Mouse (Mus musculus) 3T3-L1 (cell line): ENCODE data around the gene Zdhhc13.

Experiments used
- DNase-seq: peaks from one replicate; pipeline ENCODE4 v3.0.0-alpha.2; 2015; ENCODE audit warnings: low read depth, low spot score

Zdhhc13 gene

DNA sequence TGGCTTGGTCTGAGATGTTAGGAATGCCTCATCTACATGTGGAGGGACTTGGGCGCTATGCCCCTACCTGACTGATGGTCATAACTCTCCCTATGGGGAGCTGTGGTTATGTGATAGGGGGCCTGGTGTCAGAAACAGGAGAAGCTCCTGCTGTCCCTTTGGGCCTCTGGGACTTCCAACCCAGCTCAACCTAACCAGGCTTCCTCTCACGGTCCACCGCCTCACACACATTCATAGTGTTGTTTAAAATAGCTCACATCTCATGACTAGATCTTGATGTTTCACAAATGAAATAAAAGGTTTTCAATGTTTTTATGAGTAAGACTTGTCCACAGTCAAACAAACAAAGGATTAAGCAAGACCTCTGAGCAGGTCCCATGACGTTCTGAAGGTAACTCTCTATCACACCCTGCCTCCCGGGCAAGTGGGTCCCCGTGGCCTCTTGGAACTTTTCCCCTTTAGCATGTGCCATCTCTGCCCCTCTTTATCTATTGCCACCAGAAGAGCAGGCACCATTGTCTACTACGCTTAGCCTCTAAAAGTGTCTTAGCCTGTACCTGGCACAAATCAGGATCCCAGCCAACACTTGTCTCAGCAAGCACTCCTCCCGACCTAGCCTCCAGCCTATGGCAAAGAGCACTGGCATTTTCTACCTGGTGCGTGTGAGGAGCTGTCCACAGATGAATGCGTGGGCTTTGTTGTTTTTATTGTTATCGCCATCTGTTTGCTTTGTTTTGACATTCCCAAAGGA lies 3.9 kb upstream of the Zdhhc13 start:
- no peak for DNase-seq

DNA sequence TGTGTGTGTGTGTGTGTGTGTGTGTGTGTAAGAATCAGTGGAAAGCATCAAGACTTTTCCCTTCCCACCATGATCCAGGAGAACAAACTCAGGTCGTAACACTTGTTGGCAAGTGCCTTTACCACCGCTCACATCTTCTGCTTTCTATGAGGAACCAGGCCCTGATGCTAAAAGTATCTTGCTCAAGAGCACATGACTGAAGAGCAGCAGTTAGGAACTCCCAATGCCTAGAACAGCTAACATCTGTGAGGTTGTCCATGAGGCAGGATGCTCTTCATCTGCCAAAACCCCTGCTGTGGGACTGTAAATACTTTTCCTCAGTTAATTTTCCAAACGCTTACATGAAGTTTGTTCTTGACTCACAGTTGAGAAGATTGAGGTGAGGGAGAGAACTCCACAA lies 455 bp upstream of the Zdhhc13 start:
- no peak for DNase-seq

DNA sequence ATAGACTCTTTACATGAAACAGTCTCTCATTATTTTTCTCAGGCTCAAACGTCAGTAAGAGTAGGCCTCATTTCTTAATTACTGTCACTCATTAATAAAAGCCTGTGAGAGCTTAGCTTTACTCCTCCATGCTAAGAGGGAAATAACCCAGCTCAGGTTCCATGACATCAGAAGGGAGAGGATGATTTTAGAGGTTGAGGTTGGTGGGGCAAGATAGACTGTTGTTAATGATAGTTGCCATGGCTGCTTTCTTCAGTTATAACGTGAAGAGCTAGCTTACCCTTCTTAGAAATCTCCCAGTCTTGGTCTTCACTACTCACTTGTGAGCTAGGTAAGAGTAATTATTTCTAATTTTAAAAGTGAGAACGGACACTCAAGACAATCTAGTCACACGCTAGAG lies 1.3 kb downstream of the Zdhhc13 start:
- DNase-seq = no peak

DNA sequence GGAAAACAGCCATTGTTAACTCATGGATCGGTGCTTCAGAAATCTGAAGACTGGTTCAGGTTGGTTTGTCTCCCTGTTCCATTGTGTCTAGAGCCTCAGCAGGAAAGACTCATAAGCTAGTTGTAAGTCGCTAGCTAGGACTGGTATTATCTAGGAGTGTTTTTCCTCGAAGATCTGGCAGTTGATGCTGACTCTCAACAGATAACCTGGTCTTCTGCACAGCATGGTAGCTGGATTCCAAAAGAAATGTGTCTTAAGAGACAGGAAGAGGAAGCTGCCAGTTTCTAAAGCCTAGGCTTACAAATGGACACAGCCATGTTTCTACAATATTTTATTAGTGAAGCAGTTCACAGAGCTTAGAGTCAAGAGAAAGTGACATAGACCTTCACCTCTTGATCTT lies 2.6 kb downstream of the Zdhhc13 start:
- no peak for DNase-seq

DNA sequence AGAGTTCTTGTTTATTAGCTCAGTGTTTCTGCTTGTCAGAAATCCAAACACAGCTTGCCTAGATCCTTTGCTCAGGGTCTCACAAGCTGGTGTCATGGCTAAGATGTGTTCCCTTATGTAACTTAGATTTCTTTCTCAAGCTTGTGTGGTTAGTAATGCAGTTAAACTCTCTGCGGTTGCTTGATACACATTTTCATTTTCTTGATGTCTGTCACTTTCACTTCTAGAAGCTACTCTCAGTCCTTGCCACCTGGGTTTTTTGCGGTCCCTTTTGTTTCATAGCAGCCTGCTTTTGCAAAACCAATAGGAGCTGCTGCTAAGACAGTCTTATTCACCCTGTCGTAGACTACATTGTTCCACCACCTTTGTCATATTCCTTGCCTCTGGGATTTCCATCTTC lies 6.3 kb downstream of the Zdhhc13 start:
- no peak for DNase-seq

DNA sequence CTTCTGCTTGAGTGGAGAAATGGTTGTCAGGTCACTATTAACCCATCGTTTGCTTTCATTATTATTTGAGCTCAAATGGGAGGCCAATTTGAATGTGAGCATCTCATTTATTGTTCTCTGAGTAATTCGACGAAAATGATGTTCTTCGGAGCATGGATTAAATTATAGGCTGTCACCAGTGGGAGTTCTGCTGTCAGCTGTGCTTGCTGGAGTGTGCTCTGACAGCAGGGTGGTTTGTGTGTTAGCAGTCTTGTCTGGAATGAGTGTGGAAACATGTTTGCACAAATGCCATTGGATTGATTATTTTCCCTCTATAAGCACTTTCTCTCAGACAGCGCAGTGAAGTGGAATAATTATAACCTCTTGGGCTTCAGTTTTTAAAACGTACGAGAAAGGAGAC lies 14.6 kb downstream of the Zdhhc13 start:
- DNase-seq = no peak

DNA sequence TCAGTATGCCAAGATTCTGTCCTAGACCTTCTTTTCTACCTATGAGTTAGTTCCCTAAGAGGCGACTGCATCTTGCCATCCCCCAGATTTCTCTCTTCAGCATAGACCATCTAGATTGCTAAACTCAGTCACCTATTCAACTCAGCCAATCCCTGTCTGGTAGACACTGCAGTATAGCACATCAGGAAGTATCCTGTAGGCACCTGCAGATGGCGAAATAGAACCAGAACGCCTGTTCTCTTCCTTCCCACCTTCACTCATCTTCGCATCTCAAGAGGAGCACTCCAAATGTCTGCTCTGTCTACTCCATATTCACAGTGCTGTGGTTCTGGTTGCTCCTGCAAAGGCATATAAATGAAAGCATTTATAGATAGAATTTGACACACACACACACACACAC lies 17.8 kb downstream of the Zdhhc13 start:
- DNase-seq = no peak

DNA sequence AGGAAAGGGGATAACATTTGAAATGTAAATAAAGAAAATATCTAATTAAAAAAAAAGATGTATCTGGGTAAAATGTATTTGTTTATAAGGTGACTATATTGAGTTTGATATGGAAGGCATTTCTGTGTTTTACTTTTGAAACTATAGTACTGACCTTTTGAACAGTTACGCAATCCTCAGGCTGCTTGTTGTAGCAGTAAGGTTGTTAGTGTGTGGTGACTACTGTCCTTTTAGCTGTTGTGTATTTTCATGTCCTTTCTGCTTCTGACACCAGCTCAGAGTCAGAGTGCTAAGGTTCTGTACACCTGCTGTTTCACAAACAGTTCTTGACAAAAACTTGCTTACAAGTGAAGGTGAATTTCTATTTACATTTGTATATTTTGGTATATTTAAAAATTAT lies 21.8 kb downstream of the Zdhhc13 start:
- no peak for DNase-seq

DNA sequence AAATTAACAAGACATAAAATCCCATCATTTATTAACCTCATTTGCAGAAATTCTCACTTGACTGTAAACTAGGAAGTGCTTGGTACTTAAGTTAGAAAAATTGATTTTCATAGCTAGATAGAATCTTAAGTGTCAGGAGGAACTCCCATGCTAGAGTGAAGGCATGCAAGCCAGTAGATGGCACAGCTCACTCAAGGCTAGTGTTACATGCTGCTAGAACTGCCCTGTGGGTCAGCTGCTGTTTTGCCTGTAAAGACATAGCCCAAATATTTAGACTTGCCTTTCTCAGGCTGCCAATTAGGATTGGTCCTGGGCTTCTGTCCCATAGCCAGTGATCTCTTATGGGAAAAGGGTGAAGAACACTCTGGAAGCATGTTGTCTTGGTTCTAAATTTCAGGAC lies 23.6 kb downstream of the Zdhhc13 start:
- DNase-seq = no peak

DNA sequence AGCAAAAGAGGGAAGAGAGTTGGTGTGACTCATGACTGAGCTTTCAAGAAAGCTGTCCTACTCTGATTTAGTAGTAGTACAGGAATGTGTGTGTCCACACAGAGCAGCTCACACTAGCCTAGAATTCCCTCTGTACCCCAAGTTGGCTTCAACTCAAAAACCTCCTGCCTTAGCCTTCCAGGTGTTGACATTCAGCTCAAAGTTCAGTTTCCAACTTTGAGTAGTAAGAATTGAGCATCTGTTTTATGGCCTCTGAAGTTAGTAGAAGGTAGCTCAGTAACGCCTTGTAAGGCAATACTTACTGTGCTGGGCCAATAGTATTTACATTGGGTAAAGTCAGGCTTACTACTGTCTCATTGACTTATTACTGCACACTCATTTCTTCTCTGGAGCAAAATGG lies 24.8 kb downstream of the Zdhhc13 start:
- peak; percentile 24 for DNase-seq

DNA sequence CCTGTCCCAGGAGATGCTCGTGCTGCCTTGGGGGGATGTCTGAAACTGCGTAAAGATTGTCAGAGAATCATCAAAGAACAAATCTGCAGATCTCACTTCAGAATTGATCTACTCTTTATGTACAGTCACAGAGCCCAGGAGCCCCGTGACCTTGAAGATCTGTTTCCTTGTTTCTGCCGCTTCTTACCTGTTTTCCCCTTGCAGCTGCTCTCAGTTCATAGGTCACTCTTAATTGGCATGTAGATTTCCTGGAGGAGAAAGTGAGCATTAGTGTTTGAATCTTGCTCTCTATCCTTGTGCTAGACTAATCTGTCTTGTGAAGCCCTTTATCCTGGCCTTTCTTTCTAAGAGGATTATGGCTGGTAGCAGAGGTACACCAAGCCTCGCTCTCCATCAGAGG lies 32.9 kb downstream of the Zdhhc13 start:
- DNase-seq = no peak

DNA sequence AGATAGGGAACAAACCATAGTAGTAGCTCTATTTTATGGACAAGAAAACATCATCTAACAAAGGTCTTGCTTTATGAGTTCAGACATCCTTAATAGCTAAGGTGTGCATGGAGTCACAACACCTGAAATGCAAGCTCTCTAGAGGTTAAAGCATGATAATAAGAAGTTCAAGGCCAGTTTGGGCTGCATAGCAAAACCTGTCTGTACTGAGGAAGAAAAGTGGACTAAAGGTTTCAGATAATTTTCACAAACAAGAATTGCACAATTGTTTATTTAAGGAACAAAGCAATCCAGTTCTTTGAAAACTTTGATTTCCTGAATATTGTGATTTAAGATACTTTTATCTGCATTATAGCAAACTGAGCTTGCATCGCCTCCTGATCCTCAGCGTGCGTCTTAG lies 34.8 kb downstream of the Zdhhc13 start:
- no peak for DNase-seq

DNA sequence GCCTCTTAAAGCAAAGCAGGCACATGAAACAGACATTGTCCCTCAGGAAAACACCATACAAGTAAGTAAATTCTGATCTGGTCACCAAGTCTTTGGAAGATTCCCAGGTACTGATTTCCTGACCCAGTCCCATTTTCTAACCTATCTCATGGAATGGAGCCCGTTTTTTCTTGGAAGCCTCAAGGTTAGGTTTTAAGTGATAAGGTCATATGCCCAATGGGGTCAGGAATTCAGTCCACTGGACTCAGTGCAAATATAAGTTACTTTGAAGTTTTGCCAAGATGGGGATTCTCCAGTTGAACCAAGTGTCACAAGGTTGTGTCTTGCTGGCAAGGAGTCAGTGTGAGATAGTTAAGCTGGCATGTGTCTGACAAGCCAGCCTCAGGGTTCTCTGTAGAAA lies 35.9 kb downstream of the Zdhhc13 start:
- DNase-seq = no peak

DNA sequence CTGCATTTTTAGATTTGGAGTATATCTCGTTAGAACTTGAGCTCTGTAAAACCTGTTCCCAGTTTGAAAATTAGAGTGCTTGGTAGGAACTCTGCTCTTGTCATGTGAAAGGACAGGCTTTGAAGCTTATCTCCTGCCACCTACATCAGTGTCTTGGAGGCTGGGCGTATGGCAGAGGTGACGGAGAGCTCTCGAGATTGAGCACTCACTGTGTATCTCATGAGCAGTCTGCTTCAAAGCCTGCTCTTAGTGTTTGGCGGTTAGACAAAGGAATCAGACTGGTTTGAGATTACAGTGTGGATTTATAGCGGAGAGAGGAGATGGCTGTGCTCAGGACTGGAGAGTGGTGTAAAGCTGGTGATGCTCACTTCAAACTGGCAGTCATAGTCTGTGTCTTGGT lies 36.4 kb downstream of the Zdhhc13 start:
- no peak for DNase-seq

DNA sequence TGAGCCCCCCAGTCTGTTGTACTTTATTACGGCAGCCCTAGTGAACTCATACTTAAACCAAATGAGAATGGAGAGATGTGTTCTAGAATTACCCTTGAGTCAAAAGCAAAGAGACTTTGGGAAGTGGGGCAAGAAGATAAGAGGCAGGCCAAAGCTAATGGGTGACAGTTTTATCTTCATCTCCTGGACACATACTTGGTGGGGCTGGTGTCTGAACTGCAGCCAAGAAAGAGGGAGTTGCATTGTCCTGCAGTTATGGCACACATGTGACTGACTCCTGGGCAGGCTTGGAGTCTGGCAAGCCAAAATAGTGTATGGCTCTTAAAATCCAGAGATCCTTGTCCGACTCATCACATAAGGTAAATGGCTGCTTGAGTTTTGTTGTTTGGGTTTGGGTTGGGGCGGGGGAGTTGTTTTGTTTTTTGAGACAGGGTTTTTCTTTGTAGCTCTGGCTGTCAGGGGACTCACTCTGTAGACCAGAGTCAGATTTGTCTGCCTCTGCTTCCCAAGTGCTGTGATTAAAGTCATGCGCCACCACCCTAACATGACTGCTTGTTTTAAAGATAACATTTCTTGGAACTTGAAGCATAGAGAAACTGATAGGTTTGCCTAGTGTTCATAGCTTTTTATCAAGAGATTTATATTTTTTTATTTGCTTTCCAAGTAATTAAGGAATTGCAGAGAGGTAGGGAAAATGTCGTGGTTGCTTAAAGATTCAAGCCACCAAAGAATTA lies 40.5 kb downstream of the Zdhhc13 start:
- no peak for DNase-seq

DNA sequence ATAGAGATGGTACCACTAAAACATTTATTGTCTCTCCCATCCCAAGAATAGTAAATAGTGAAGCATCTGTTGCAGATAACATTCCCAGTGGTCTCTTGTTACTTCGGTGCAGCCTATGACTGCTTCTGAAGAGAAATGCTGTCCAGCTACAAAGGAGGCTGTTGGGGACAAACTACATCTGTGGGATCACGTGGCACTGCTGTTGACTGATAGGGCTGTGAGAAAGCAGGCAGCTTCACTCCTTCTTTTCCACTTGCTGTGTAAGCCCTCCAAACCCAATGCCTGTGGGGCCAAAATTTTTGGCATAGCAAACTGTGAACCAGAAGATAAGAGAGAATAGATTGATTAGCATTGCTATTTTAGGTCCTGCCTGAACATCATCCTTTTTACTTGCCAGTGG lies 41.6 kb downstream of the Zdhhc13 start:
- DNase-seq = no peak

DNA sequence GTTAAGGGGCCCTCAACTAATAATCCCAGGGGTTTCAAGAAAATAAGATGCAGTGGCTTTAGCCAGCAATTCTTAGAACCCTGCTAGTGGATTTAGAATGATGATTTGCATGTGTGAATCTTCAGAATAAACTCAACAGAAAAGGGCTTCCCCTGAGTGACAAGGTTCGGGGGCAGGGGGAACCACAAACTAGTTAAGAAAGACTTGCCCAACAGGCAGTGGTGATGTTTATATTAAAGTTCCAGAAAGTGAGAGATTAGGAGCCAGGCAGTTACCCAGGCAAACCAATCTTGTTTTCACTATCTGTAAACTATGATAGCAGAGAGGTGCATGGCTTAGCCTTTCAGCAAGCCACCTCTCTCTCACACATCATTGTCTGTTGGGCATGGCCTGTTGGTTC lies 43.9 kb downstream of the Zdhhc13 start:
- no peak for DNase-seq

DNA sequence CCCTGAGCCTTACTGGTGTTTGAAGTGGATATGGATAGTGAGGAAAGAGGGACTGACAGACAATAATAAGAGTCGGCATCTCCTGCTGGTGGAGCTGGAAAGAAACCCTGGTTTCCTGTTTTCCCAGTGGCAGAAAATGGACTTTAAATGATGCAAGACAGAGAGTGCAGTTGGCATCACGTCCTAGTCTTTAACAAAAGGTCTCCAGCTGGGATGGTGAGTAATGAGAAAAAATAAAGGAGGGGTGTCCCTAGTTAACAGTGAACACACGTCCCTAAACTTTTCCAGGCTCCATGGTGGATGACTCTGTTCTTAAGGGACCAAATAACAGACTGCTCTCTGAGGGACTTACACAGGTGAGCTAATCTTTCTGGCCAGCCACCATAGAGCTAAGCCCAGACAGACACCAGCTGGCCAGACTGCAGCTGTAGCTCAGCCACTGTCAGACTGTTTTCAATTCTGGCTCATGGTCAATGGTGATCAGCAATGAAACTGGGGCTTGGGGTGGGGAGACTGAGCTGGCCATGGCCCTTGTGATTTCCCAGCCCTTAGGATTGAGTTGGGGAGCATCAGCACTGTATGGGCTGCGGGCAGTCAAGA lies 45.7 kb downstream of the Zdhhc13 start:
- peak; percentile 14 for DNase-seq

DNA sequence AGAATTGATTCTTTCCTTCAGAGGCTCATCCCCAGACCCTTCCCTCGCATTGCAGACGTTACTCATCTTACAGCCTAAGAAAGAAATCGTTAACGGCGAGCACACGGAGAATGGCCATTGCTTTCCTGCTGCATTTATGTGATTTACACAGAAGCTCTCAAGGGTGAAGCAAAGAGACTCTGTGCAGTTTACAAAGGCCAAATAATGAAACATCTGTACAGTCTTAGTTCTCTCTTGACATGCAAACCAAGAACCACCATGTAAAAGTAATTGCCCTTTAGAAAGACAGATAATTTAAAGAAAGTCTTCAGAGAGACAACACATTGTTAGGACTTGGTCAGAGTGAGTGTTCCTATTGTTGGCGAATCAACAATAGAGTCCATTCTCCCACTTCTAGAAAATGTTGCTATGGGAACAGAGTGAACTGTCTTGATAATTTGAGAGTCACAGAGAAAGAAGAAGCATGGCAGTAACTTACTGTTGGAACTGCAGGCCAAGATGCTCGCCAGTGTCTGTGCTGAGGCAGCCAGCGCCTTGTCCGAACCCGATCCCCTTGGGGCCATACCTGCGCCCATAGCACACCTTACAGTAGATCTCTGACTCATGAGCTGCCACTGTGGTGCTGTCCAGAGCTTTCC lies 46.3 kb downstream of the Zdhhc13 start:
- no peak for DNase-seq

DNA sequence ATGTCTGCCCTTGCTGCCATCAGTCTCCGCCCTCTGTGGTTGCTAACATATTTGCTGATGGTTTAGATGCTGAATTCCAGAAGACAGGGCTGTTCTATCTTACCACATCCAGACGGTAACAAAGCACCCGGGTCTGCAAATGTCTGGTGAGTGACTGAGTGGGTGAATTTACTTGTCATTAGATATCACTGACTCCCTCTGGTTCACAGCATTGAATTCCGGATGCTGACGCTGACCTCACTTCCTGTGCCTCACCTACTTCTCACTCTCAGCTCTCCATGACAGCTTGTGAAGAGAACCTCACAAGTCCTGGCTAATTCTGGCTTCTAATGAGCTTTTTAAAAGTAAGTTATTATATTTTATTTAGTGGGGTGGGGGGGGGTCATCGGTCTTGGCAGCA lies 48.1 kb downstream of the Zdhhc13 start:
- peak; percentile 20 for DNase-seq

DNA sequence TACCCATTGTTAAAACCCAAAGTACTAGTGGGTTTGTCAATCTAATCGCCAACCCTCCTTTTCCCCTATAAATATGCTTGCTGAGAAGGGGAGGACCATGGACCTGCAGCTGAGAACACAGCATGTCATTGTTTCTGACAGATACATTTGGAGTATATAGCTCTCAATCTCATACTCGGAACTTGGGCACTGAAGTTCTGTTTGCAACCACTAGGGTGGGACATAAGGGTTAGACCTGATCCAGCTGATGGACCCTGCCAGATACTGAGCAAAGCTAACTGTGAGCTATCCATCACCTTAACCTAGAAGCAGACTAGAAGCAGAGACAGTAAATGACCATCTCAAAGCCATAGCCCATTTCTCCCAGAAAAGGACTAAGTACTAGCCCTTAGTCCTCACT lies 49.6 kb downstream of the Zdhhc13 start:
- DNase-seq = peak; percentile 5

DNA sequence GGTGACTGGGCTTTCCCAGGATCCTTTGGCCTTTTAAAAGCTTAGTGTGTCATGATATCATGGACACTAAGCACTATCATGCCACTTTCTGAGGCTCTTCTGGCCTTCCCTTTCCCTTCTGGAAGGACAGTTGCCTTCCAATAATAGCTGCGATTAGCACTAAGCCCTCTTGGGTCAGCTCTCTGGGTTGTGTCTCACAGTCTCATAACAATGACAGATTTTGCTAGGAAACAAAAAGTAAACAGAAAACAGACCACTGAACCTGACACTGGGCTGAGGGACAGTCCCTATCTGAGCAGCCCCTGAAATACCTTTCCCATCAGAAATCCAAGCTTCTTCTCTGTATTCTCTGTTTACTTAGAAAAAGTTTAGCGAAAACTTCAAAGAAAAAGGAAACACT lies 51.7 kb downstream of the Zdhhc13 start:
- DNase-seq = no peak

DNA sequence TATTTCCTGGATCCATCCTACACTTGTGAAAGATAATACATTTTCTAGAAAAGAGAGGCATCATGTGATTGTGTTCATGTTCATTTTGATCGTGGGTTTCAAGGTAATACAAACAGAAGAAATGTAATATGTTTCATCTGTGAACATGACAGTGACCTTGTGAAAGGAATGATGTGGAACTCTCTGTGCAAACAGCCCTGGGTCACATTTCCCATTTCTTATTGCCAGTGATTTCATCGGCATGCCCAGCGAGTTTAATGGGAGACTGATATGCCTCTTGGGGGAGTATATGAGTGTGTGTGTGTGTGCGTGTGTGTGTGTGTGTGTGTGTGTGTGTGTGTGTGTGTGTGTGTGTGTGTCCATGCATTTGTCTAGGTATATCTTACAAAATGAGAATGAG lies 52.7 kb downstream of the Zdhhc13 start:
- no peak for DNase-seq
